Mouse (Mus musculus) retina, postnatal 7 days (tissue): ENCODE results near the gene Mfsd8.
"Not testable (repeated sequence)": the region's sequence is repeated elsewhere in the genome, so short reads cannot be mapped to it uniquely, and the experiment has no call there.

Experiments
- DNase-seq: peaks from one replicate; pipeline ENCODE4 v3.0.0-alpha.2; 2012; ENCODE audit warnings: low read depth, low spot score

Mfsd8 gene

GRCm38 (mm10) chr3:40846473-40846956, at the start of gene Mfsd8:
Mfsd8 (minus strand) TSS chr3:40846886.
- DNase-seq, result peak; percentile 97

GRCm38 (mm10) chr3:40894336-40894735, 47.6 kb upstream of the Mfsd8 start:
- DNase-seq, result not testable (repeated sequence)

- DNase-seq, result peak; percentile 97
Observed at GRCm38 (mm10) chr3:40893816-40894258, 47.2 kb upstream of the Mfsd8 start.

GRCm38 (mm10) chr3:40853123-40853738, 6.5 kb upstream of the Mfsd8 start:
- DNase-seq, result not testable (repeated sequence)

GRCm38 (mm10) chr3:40847936-40848335, 1.2 kb upstream of the Mfsd8 start:
- not testable (repeated sequence) for DNase-seq

- DNase-seq, result peak; percentile 35
Observed at GRCm38 (mm10) chr3:40847018-40847417, 332 bp upstream of the Mfsd8 start.

GRCm38 (mm10) chr3:40846957-40847017, 101 bp upstream of the Mfsd8 start, which contains the start of gene Abhd18:
Abhd18 (plus strand) TSS chr3:40846970.
- not testable (repeated sequence) for DNase-seq

- not testable (repeated sequence) for DNase-seq
Observed at GRCm38 (mm10) chr3:40845521-40845920, 1.2 kb downstream of the Mfsd8 start.

GRCm38 (mm10) chr3:40813275-40813674, 33.4 kb downstream of the Mfsd8 start:
- DNase-seq, result no peak

GRCm38 (mm10) chr3:40809894-40810293, 36.8 kb downstream of the Mfsd8 start:
- DNase-seq, result no peak

- no peak for DNase-seq
Observed at GRCm38 (mm10) chr3:40808686-40809085, 38.0 kb downstream of the Mfsd8 start.

- DNase-seq, result no peak
Observed at GRCm38 (mm10) chr3:40806871-40807270, 39.8 kb downstream of the Mfsd8 start.

- peak; percentile 16 for DNase-seq
Observed at GRCm38 (mm10) chr3:40800373-40800823, 46.3 kb downstream of the Mfsd8 start.

GRCm38 (mm10) chr3:40799530-40800372, 46.9 kb downstream of the Mfsd8 start, which contains the start of gene Plk4:
Plk4 (plus strand) TSS chr3:40800019.
- DNase-seq, result peak; percentile 96

- peak; percentile 29 for DNase-seq
Observed at GRCm38 (mm10) chr3:40798500-40798899, 48.2 kb downstream of the Mfsd8 start.

GRCm38 (mm10) chr3:40798054-40798453, 48.6 kb downstream of the Mfsd8 start:
- DNase-seq, result no peak

- no peak for DNase-seq
Observed at GRCm38 (mm10) chr3:40793783-40794182, 52.9 kb downstream of the Mfsd8 start.
